ENCODE assay signal across 26 mouse cellular contexts in the genomic region with DNA sequence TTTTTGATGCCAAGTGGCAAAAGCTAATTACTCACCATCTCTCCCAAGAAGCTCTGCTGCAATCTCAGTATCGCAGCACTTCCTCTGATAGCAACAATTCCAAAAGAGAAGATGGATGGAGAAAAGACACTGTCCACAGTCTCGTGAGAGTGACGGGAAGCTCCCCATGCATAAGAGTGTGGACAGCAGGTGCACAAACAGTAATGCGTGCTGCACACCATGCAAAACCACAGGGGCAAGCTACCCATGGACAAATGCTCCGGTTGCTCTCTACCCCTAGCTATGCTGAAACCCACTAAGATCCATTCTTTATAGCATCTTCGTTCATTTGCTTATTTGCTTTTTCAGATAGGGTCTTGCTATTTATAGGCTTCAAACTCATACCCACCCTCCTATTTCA. TPM values are rescaled to one million over a fixed set of nuclear protein-coding genes. Genes with fewer than 3 reads are reported as not detected.
"Had no signal": no experiment of that assay in that cellular context is flagged by ENCODE, and none has a peak within 500 bp of the region (broad histone marks: within the 10 kb centered on the region; RNA-seq: fewer than 3 reads in every experiment).

No protein-coding gene starts in this region.

- DNase-seq: gastrocnemius, adult 2 months; gastrocnemius, postnatal 10 days; gastrocnemius, postnatal 25 days; heart, adult 18-20 months; heart, postnatal 10 days; heart, postnatal 4 days; kidney, adult 18-20 months; kidney, adult 8-10 months; kidney, postnatal 10 days; kidney, postnatal 25 days; kidney, postnatal 4 days; liver; liver, embryonic 13.5 days had no signal

- H3K4me3 ChIP-seq: gastrocnemius, adult 2 months; heart, embryonic 10.5 days; heart, embryonic 12.5 days; hindbrain, embryonic 10.5 days; hindbrain, embryonic 12.5 days; intestine, embryonic 15.5 days; layer of hippocampus, adult 2 months; left cerebral cortex, adult 2 months; limb, embryonic 10.5 days; limb, embryonic 12.5 days; liver, embryonic 13.5 days; liver, embryonic 15.5 days had no signal

- H3K36me3 ChIP-seq: intestine, embryonic 15.5 days; liver, embryonic 13.5 days; liver, embryonic 15.5 days had no signal

- H3K4me2 ChIP-seq: heart, embryonic 12.5 days; hindbrain, embryonic 12.5 days; hindbrain, embryonic 14.5 days; intestine, embryonic 15.5 days; limb, embryonic 12.5 days; liver, embryonic 11.5 days; liver, embryonic 13.5 days; liver, embryonic 15.5 days had no signal

- H3K27me3 ChIP-seq: heart, embryonic 12.5 days; hindbrain, embryonic 12.5 days; intestine, embryonic 15.5 days; limb, embryonic 12.5 days; liver, embryonic 13.5 days; liver, embryonic 15.5 days had no signal

RNA-seq across cellular contexts. Expression of a gene that starts 46.5 kb away (rescaled TPM):
- total RNA-seq: granulocyte monocyte progenitor cell, adult 5-6 weeks had no signal
